In genomic region chr12:12570563-12571251, GRCm38 (mm10) we compare ENCODE assay signal across 18 mouse cellular contexts.
DNase-seq lines count a peak whose midpoint lies in the region; ATAC-seq and TF ChIP-seq lines count a peak whose summit lies in the region.
"Had no signal": no experiment of that assay in that cellular context is flagged by ENCODE, and none has a peak within 500 bp of the region (broad histone marks: within the 10 kb centered on the region; RNA-seq: fewer than 3 reads in every experiment).

No protein-coding gene starts in this region.

- H3K27me3 ChIP-seq in intestine, embryonic 14.5 days (replicated peaks; ENCODE audit: control insufficient read depth, insufficient read depth, low read length) = no peaks in the 10 kb centered on the region
- H3K27me3 ChIP-seq in intestine, embryonic 15.5 days (replicated peaks) = no peaks in the 10 kb centered on the region
- no peaks in the 10 kb centered on the region for H3K27me3 ChIP-seq in liver, embryonic 16.5 days (ENCODE audit: control insufficient read depth, insufficient read depth, low read depth, low read length)
- no peaks in the 10 kb centered on the region for H3K27me3 ChIP-seq in spleen, adult 2 months (ENCODE audit: control insufficient read depth, insufficient read depth, low read length)
- H3K27me3 ChIP-seq: embryonic facial prominence, embryonic 15.5 days; heart, embryonic 12.5 days; neural tube, embryonic 12.5 days had no signal

- no peak overlapping the region for H3K9ac ChIP-seq in intestine, embryonic 14.5 days (ENCODE audit: low read length)
- H3K9ac ChIP-seq in intestine, embryonic 15.5 days = no peak overlapping the region
- 0 out of 2 replicates have a peak overlapping the region, but pooled peaks have one; percentile 6 for H3K9ac ChIP-seq in liver, embryonic 16.5 days (ENCODE audit: low read depth, low read length)
- H3K9ac ChIP-seq: embryonic facial prominence, embryonic 15.5 days; heart, embryonic 12.5 days; neural tube, embryonic 12.5 days had no signal

- no peak overlapping the region for H3K4me3 ChIP-seq in intestine, embryonic 14.5 days (ENCODE audit: low read depth, low read length)
- H3K4me3 ChIP-seq in intestine, embryonic 15.5 days (replicated peaks) = no peak overlapping the region
- no peak overlapping the region for H3K4me3 ChIP-seq in liver, embryonic 16.5 days (ENCODE audit: low read depth, low read length)
- H3K4me3 ChIP-seq in spleen, adult 2 months (ENCODE audit: extremely low read depth, insufficient read depth, insufficient read length) = no peak overlapping the region
- H3K4me3 ChIP-seq: embryonic facial prominence, embryonic 15.5 days; heart, embryonic 12.5 days; neural tube, embryonic 12.5 days had no signal

- no peaks in the 10 kb centered on the region for H3K4me1 ChIP-seq in intestine, embryonic 14.5 days (replicated peaks; ENCODE audit: control insufficient read depth, insufficient read depth, low read length)
- H3K4me1 ChIP-seq in intestine, embryonic 15.5 days (replicated peaks) = no peaks in the 10 kb centered on the region
- peaks cover 17% of the 10 kb centered on the region for H3K4me1 ChIP-seq in liver, embryonic 16.5 days (ENCODE audit: control insufficient read depth, low read depth, low read length)
- peaks cover 9% of the 10 kb centered on the region for H3K4me1 ChIP-seq in spleen, adult 2 months (ENCODE audit: control insufficient read depth, insufficient read depth, insufficient read length)
- H3K4me1 ChIP-seq: embryonic facial prominence, embryonic 15.5 days; neural tube, embryonic 12.5 days had no signal

- TF ChIP-seq CTCF in spleen, adult 2 months (IDR thresholded peaks at IDR 0.05; ENCODE audit: extremely low read depth, insufficient read depth, insufficient read length, insufficient replicate concordance) = no peak

- WGBS in intestine, embryonic 14.5 days = 91% methylated on average over 7 of the region's 7 CpGs
- 87% methylated on average over 7 of the region's 7 CpGs for whole genome bisulfite sequencing in intestine, embryonic 15.5 days
- WGBS in liver, embryonic 16.5 days (ENCODE audit: insufficient replicate concordance) = 47% methylated on average over 7 of the region's 7 CpGs
- 61% methylated on average over 7 of the region's 7 CpGs for WGBS in spleen, adult 2 months

- ATAC-seq in intestine, embryonic 14.5 days (replicated peaks; ENCODE audit: low FRiP score, low TSS enrichment, low read depth) = no peak
- no peak for ATAC-seq in intestine, embryonic 15.5 days
- ATAC-seq in erythroblast, adult 5-6 weeks (replicated peaks; ENCODE audit: low FRiP score, poor library complexity, severe bottlenecking) = peak; percentile 93
- ATAC-seq in liver, embryonic 16.5 days (ENCODE audit: low read depth) = peak; percentile 97
- ATAC-seq: intestine, embryonic 16.5 days; lung, postnatal 0 days; midbrain, embryonic 16.5 days had no signal

- no peaks in the 10 kb centered on the region for H3K9me3 ChIP-seq in intestine, embryonic 14.5 days (ENCODE audit: control insufficient read depth, low read length)
- H3K9me3 ChIP-seq in intestine, embryonic 15.5 days = no peaks in the 10 kb centered on the region
- no peaks in the 10 kb centered on the region for H3K9me3 ChIP-seq in liver, embryonic 16.5 days (replicated peaks; ENCODE audit: control insufficient read depth, low read length)
- H3K9me3 ChIP-seq: embryonic facial prominence, embryonic 15.5 days; heart, embryonic 12.5 days; neural tube, embryonic 12.5 days had no signal

- H3K27ac ChIP-seq in intestine, embryonic 14.5 days (ENCODE audit: low read depth) = no peak overlapping the region
- H3K27ac ChIP-seq in intestine, embryonic 15.5 days = no peak overlapping the region
- peak overlapping the region; percentile 66 for H3K27ac ChIP-seq in liver, embryonic 16.5 days (ENCODE audit: low read length)
- peak overlapping the region; percentile 22; the same call in 1 of the 2 replicates for H3K27ac ChIP-seq in spleen, adult 2 months (ENCODE audit: insufficient read depth, low read length)
- H3K27ac ChIP-seq: embryonic facial prominence, embryonic 15.5 days; neural tube, embryonic 12.5 days had no signal

- H3K36me3 ChIP-seq in intestine, embryonic 14.5 days (ENCODE audit: control insufficient read depth, insufficient read depth, low read length) = no peaks in the 10 kb centered on the region
- H3K36me3 ChIP-seq in intestine, embryonic 15.5 days = no peaks in the 10 kb centered on the region
- H3K36me3 ChIP-seq in liver, embryonic 16.5 days (ENCODE audit: control insufficient read depth, insufficient read depth) = no peaks in the 10 kb centered on the region
- H3K36me3 ChIP-seq in spleen, adult 2 months (ENCODE audit: control insufficient read depth, insufficient read depth, low read length) = no peaks in the 10 kb centered on the region
- H3K36me3 ChIP-seq: embryonic facial prominence, embryonic 15.5 days; heart, embryonic 12.5 days; neural tube, embryonic 12.5 days had no signal

- H3K4me2 ChIP-seq in intestine, embryonic 14.5 days (ENCODE audit: low read length) = no peak overlapping the region
- no peak overlapping the region for H3K4me2 ChIP-seq in intestine, embryonic 15.5 days (replicated peaks)
- peak overlapping the region; percentile 19; the same call in 1 of the 2 replicates for H3K4me2 ChIP-seq in liver, embryonic 16.5 days (ENCODE audit: low read depth, low read length)
- H3K4me2 ChIP-seq: embryonic facial prominence, embryonic 15.5 days; heart, embryonic 12.5 days; neural tube, embryonic 12.5 days had no signal

- DNase-seq in intestine, embryonic 14.5 days (ENCODE audit: low spot score) = peak; percentile 33
- peak in 1 of 2 experiments; percentile 59 for DNase-seq in spleen, adult 2 months (ENCODE audit: low read depth in 1 of 2, low spot score in 2 of 2)
- no peak for DNase-seq in right cerebral cortex, postnatal 36 days (ENCODE audit: low spot score in 2 of 2)
- no peak for DNase-seq in thymus, postnatal 25 days
- no peak for DNase-seq in embryo, embryonic 11 days
- DNase-seq: adrenal gland, postnatal 14 days; gastrocnemius, postnatal 25 days; kidney, postnatal 10 days; thymus, postnatal 14 days had no signal

- TF ChIP-seq POLR2A in spleen, adult 2 months (IDR thresholded peaks at IDR 0.05; ENCODE audit: low read depth, low read length) = no peak

Comparison
In these comparisons a context has a peak if more than half of its experiments do, and no peak if none do; other contexts are left out.
1. ATAC-seq: peak in erythroblast, adult 5-6 weeks (single experiment) and liver, embryonic 16.5 days (single experiment); none in intestine, embryonic 14.5 days (single experiment) and intestine, embryonic 15.5 days (single experiment).
2. H3K27ac ChIP-seq: peak in liver, embryonic 16.5 days (single experiment) and spleen, adult 2 months (single experiment); none in intestine, embryonic 14.5 days (single experiment) and intestine, embryonic 15.5 days (single experiment).